Mouse (Mus musculus): Measurements from ENCODE around the gene Kcnj9.
A peak's percentile ranks its signal among the peaks of the same experiment; 100 is the strongest.

Kcnj9 gene

GRCm38 (mm10) chr1:172288900-172289616, 40.1 kb downstream of the Kcnj9 start:
- DNase-seq, result no peak

GRCm38 (mm10) chr1:172286740-172287139, 42.4 kb downstream of the Kcnj9 start:
- no peak for DNase-seq

- no peak for DNase-seq
Observed at GRCm38 (mm10) chr1:172284221-172284620, 44.9 kb downstream of the Kcnj9 start.

- DNase-seq, result no peak
Observed at GRCm38 (mm10) chr1:172283073-172283472, 46.0 kb downstream of the Kcnj9 start.

GRCm38 (mm10) chr1:172281522-172282254, 47.4 kb downstream of the Kcnj9 start:
- peak; percentile 52 for DNase-seq

- DNase-seq, result no peak
Observed at GRCm38 (mm10) chr1:172279768-172280509, 49.2 kb downstream of the Kcnj9 start.

- no peak for DNase-seq
Observed at GRCm38 (mm10) chr1:172278328-172278727, 50.8 kb downstream of the Kcnj9 start.

- DNase-seq, result no peak
Observed at GRCm38 (mm10) chr1:172277172-172277571, 51.9 kb downstream of the Kcnj9 start.

- no peak for DNase-seq
Observed at GRCm38 (mm10) chr1:172274547-172274946, 54.6 kb downstream of the Kcnj9 start.

- DNase-seq, result no peak
Observed at GRCm38 (mm10) chr1:172274116-172274515, 55.0 kb downstream of the Kcnj9 start.

- DNase-seq, result no peak
Observed at GRCm38 (mm10) chr1:172273386-172273785, 55.7 kb downstream of the Kcnj9 start.

- DNase-seq, result peak; percentile 46
Observed at GRCm38 (mm10) chr1:172271765-172272164, 57.4 kb downstream of the Kcnj9 start.

- DNase-seq, result no peak
Observed at GRCm38 (mm10) chr1:172271208-172271607, 57.9 kb downstream of the Kcnj9 start.
